Mouse (Mus musculus): ENCODE measurements around the gene Trmt10a. TPM values are rescaled to one million over a fixed set of nuclear protein-coding genes. Genes with fewer than 3 reads are reported as not detected.

Trmt10a gene
- polyA plus RNA-seq, 1 experiment from 2014 or later, result 11.8 TPM

DNA sequence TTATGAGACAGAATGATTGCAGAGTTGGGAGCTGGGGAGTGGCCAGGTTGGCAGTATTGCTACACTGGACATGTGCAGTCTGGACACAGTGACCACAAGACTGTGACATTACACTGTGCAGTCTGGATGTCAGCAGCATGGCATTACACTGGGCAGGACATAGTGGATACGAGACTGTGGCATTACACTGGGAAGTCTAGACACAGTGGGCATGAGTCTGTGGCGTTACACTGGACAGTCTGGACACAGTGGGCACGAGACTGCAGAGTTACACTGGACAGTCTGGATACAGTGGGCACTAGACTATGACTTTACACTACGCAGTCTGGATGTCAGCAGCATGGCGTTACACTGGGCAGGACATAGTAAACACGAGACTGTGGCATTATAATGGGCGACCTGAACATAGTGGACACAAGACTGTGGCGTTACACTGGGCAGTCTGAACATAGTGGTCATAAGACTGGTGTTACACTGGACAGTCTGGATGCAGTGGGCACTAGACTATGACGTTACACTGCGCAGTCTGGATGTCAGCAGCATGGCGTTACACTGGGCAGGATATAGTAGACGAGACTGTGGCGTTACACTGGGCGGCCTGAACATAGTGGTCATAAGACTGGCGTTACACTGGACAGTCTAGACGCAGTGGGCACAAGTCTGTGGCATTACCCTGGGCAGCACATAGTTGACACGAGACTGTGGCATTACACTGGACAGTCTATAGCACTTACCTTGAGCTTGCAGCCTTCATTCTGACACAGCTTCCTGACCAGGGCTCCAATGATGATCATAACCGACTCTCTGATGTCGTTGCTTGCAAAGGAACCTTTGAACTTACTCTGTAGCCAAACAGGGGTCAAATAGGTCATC, 32.1 kb upstream of the Trmt10a start:
- 88% methylated on average over 19 of the region's 19 CpGs for WGBS
- no peak overlapping the region for H3K4me3 ChIP-seq (ENCODE audit: low read length)
- no peak overlapping the region for H3K4me2 ChIP-seq (replicated peaks; ENCODE audit: low read depth, low read length)
- ATAC-seq (ENCODE audit: low FRiP score, low TSS enrichment), result 0 out of 2 replicates have a peak, but pooled peaks have one; percentile 51
- no peaks in the 10 kb centered on the region for H3K36me3 ChIP-seq (ENCODE audit: insufficient read depth, low read length)
- H3K27ac ChIP-seq (ENCODE audit: low read length), result no peak overlapping the region
- no peaks in the 10 kb centered on the region for H3K27me3 ChIP-seq (ENCODE audit: insufficient read depth, low read length)
- no peaks in the 10 kb centered on the region for H3K4me1 ChIP-seq (ENCODE audit: insufficient read depth, low read length)
- H3K9ac ChIP-seq (replicated peaks; ENCODE audit: low read length), result no peak overlapping the region
- H3K9me3 ChIP-seq (ENCODE audit: low read length), result no peaks in the 10 kb centered on the region

DNA sequence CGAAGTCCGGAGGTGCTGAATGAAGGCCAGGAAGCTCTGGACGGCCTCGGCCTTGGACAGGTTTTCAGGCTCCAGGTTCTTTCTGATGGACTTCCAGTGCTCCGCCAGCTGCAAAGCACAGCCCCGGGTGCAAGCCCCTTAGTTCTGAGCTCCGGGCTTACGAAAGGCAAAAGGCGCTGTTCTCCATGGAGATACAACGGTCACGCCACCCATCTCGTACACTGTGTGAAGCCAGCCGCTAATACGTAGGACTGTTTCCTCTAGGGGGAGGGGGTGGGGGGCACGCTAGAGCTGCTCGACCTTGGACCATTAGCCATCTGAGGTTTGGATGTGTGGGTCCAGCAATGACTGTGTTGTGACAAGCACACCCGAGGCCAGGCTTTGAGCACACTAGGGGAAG, 29.1 kb upstream of the Trmt10a start:
- no peak overlapping the region for H3K4me3 ChIP-seq (ENCODE audit: low read length)
- H3K9me3 ChIP-seq (ENCODE audit: low read length), result no peaks in the 10 kb centered on the region
- no peak overlapping the region for H3K9ac ChIP-seq (replicated peaks; ENCODE audit: low read length)
- no peaks in the 10 kb centered on the region for H3K4me1 ChIP-seq (ENCODE audit: insufficient read depth, low read length)
- 0 out of 2 replicates have a peak, but pooled peaks have one; percentile 29 for ATAC-seq (ENCODE audit: low FRiP score, low TSS enrichment)
- no peaks in the 10 kb centered on the region for H3K27me3 ChIP-seq (ENCODE audit: insufficient read depth, low read length)
- no peak overlapping the region for H3K4me2 ChIP-seq (replicated peaks; ENCODE audit: low read depth, low read length)
- WGBS, result 85% methylated on average over 17 of the region's 17 CpGs
- no peak overlapping the region for H3K27ac ChIP-seq (ENCODE audit: low read length)
- no peaks in the 10 kb centered on the region for H3K36me3 ChIP-seq (ENCODE audit: insufficient read depth, low read length)

DNA sequence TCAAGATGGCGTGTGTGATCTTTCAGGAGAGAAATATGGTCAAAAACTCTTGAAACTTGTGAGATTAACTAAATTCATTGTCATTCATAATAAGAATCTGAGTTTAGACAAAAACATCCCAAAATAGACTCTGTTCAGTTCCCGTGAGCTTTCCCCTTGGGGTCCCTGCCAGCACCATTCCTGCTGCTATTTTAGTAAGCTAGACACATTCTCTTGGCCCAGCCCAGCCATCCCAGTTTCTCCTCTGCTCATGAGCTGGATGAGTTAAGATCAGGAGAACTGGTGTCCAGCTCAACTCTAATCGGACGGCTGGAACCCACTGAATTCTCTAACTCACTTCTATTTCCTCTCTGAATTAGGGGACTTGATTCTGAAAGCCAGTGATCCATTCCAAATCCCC, 26.4 kb upstream of the Trmt10a start:
- Histone ChIP-seq H3K36me3 (ENCODE audit: insufficient read depth, low read length) (no peaks in the 10 kb centered on the region), H3K4me2 (replicated peaks; ENCODE audit: low read depth, low read length) (no peak overlapping the region), H3K4me1 (ENCODE audit: insufficient read depth, low read length) (no peaks in the 10 kb centered on the region), H3K9me3 (ENCODE audit: low read length) (no peaks in the 10 kb centered on the region), H3K4me3 (ENCODE audit: low read length) (no peak overlapping the region), H3K27me3 (ENCODE audit: insufficient read depth, low read length) (no peaks in the 10 kb centered on the region), H3K9ac (replicated peaks; ENCODE audit: low read length) (no peak overlapping the region), H3K27ac (ENCODE audit: low read length) (no peak overlapping the region)
- WGBS, result 92% methylated on average over 4 of the region's 4 CpGs
- no peak for ATAC-seq (ENCODE audit: low FRiP score, low TSS enrichment)

DNA sequence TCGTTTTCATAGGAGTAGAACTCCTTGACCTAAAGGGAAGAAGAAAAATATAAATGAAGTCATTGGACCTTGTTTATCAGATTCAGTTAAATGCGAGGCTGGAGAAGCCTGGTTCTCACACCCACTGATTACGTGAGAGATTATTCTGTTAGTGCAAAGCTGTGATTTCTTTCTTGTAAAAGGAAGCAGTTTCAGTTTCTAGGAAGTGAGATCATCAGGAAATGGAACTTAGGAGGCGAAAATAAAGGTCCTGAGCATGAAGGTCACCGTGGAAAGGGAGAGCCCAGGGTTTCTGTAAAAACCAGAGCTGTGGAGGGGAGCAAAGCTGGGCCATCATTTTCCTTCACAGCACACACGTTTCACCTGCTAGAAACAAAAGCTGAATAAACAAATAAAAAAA, 24.9 kb upstream of the Trmt10a start:
- Histone ChIP-seq H3K27me3 (ENCODE audit: insufficient read depth, low read length) (no peaks in the 10 kb centered on the region), H3K4me3 (ENCODE audit: low read length) (no peak overlapping the region), H3K9ac (replicated peaks; ENCODE audit: low read length) (no peak overlapping the region), H3K27ac (ENCODE audit: low read length) (peak overlapping the region; percentile 4), H3K4me1 (ENCODE audit: insufficient read depth, low read length) (no peaks in the 10 kb centered on the region), H3K9me3 (ENCODE audit: low read length) (no peaks in the 10 kb centered on the region), H3K4me2 (replicated peaks; ENCODE audit: low read depth, low read length) (peak overlapping the region; percentile 24; the same call in 1 of the 2 replicates), H3K36me3 (ENCODE audit: insufficient read depth, low read length) (no peaks in the 10 kb centered on the region)
- WGBS, result 59% methylated on average over 6 of the region's 6 CpGs
- no peak for ATAC-seq (ENCODE audit: low FRiP score, low TSS enrichment)

DNA sequence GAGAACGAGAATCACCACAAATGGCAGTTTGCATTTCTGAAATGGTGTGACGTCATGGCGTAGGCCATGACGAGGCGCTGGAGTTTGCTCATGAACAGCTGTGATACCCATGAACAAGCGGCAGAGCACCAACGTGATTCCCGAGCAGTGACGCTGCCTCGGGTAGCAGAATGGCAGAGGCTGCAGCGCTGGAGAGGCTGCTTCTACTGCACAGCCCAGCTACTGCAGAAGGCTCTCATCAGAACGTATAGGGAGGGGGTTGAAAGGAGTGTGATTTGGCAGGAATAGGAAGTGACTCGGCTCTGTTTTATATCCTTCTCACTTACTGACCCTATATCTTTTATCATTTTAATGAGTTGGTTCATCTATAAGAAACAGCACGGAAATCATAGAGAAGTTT, 24.4 kb upstream of the Trmt10a start:
- H3K4me1 ChIP-seq (ENCODE audit: insufficient read depth, low read length), result no peaks in the 10 kb centered on the region
- H3K27ac ChIP-seq (ENCODE audit: low read length), result 0 out of 2 replicates have a peak overlapping the region, but pooled peaks have one; percentile 4
- no peak overlapping the region for H3K9ac ChIP-seq (replicated peaks; ENCODE audit: low read length)
- H3K4me2 ChIP-seq (replicated peaks; ENCODE audit: low read depth, low read length), result peak overlapping the region; percentile 24; the same call in 1 of the 2 replicates
- H3K36me3 ChIP-seq (ENCODE audit: insufficient read depth, low read length), result no peaks in the 10 kb centered on the region
- H3K4me3 ChIP-seq (ENCODE audit: low read length), result no peak overlapping the region
- no peaks in the 10 kb centered on the region for H3K9me3 ChIP-seq (ENCODE audit: low read length)
- WGBS, result 60% methylated on average over 14 of the region's 14 CpGs
- no peaks in the 10 kb centered on the region for H3K27me3 ChIP-seq (ENCODE audit: insufficient read depth, low read length)
- peak; percentile 67; the same call in 1 of the 2 replicates for ATAC-seq (ENCODE audit: low FRiP score, low TSS enrichment)

DNA sequence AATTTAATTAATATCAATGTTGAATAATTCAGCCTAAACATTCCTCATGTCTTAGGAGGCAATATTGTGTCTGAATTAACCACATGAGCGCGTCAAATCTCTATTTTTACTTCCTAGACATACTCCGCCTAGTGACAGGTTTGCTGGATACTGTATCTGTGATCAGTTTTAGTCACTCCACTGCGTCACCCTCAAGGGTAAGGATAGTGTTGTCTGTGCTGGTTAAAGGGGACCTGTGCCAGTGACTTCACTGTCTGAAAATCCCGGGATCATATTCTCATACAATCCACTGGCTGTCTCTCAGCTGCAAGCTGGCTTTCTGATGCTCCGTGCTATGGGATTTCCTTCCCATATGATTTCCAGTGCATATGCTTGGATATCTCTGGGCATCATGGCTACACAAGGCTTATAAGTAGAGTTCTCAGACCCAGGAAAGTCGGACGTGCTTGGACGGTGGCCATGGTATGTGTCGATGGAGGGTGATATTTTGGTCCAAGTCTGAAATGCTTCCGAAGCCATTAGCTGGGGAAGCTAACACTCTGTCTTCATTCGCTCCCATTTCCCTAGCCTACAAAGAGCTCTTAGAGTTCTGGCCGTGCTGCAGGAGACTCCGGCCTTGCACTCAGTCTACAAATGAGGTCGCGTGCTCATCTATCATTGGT, 23.7 kb upstream of the Trmt10a start:
- H3K36me3 ChIP-seq (ENCODE audit: insufficient read depth, low read length), result no peaks in the 10 kb centered on the region
- no peaks in the 10 kb centered on the region for H3K4me1 ChIP-seq (ENCODE audit: insufficient read depth, low read length)
- H3K4me3 ChIP-seq (ENCODE audit: low read length), result no peak overlapping the region
- H3K27me3 ChIP-seq (ENCODE audit: insufficient read depth, low read length), result no peaks in the 10 kb centered on the region
- WGBS, result 91% methylated on average over 16 of the region's 16 CpGs
- no peak overlapping the region for H3K27ac ChIP-seq (ENCODE audit: low read length)
- H3K9ac ChIP-seq (replicated peaks; ENCODE audit: low read length), result no peak overlapping the region
- no peak overlapping the region for H3K4me2 ChIP-seq (replicated peaks; ENCODE audit: low read depth, low read length)
- ATAC-seq (ENCODE audit: low FRiP score, low TSS enrichment), result no peak
- no peaks in the 10 kb centered on the region for H3K9me3 ChIP-seq (ENCODE audit: low read length)

DNA sequence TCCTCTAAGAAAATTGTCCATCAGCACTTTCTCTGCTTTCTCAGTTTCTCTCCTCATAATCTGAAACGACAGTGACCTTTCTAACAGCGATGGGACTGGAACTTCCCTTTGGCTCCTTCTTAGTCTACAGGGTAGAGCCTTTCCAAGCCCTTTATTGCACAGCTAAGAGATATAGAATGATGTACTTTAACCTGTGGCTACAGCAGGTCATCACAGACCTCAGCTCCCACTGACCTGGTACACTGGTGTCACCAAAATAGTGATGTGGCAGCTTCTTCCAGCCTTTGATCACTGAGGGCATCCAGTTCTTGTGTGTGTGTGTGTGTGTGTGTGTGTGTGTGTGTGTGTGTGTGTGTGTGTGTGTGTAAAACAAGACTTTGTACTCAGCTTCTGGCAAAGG, 21.8 kb upstream of the Trmt10a start:
- Histone ChIP-seq H3K4me2 (replicated peaks; ENCODE audit: low read depth, low read length) (no peak overlapping the region), H3K9me3 (ENCODE audit: low read length) (no peaks in the 10 kb centered on the region), H3K9ac (replicated peaks; ENCODE audit: low read length) (no peak overlapping the region), H3K27me3 (ENCODE audit: insufficient read depth, low read length) (no peaks in the 10 kb centered on the region), H3K27ac (ENCODE audit: low read length) (no peak overlapping the region), H3K4me1 (ENCODE audit: insufficient read depth, low read length) (peaks cover 5% of the 10 kb centered on the region; the same call in 1 of the 2 replicates), H3K36me3 (ENCODE audit: insufficient read depth, low read length) (no peaks in the 10 kb centered on the region), H3K4me3 (ENCODE audit: low read length) (no peak overlapping the region)
- 88% methylated on average over 2 of the region's 2 CpGs for WGBS
- no peak for ATAC-seq (ENCODE audit: low FRiP score, low TSS enrichment)

DNA sequence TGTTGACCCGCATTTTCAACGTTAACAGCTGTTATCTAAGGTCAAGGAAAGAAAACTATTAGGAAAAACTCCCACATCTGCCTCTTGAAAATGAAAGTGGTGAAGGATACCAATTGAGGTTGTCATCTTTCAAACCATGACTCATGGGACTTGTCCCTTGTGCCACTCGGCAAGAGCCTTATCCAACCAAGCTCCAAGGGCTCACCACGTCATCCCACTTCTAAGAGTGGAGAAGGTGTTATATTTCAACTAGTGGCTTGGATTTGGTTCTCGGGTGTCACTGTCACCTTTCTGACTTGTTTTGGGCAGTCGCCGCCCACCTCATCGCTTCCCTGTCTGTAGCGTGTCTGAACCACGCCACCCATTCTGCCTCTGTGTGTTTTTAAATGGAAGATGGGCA, 19.4 kb upstream of the Trmt10a start:
- no peaks in the 10 kb centered on the region for H3K36me3 ChIP-seq (ENCODE audit: insufficient read depth, low read length)
- H3K27me3 ChIP-seq (ENCODE audit: insufficient read depth, low read length), result no peaks in the 10 kb centered on the region
- 54% methylated on average over 10 of the region's 10 CpGs for WGBS
- no peak for ATAC-seq (ENCODE audit: low FRiP score, low TSS enrichment)
- H3K9me3 ChIP-seq (ENCODE audit: low read length), result no peaks in the 10 kb centered on the region
- H3K9ac ChIP-seq (replicated peaks; ENCODE audit: low read length), result no peak overlapping the region
- peaks cover 5% of the 10 kb centered on the region; the same call in 1 of the 2 replicates for H3K4me1 ChIP-seq (ENCODE audit: insufficient read depth, low read length)
- no peak overlapping the region for H3K4me2 ChIP-seq (replicated peaks; ENCODE audit: low read depth, low read length)
- H3K27ac ChIP-seq (ENCODE audit: low read length), result no peak overlapping the region
- H3K4me3 ChIP-seq (ENCODE audit: low read length), result no peak overlapping the region

DNA sequence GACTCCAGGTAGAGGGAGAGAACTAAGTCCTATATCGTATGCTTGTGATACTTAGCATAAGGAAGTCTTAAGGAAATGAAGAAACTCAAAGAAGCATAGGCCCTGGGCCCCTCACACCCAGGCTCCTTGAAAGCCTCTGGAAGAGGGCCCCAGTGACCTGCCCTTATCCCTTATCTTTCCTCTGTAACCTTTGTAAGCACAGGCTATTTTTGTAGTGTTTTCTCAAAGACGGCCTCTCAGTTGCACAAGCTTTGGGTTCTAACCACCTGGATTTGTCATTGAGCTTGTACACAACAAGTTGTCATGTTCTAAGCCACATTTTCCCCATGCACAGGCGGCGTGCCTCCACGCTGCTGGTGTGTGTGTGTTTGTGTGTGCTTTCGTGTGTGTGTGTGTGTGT, 14.1 kb upstream of the Trmt10a start:
- H3K36me3 ChIP-seq (ENCODE audit: insufficient read depth, low read length), result no peaks in the 10 kb centered on the region
- H3K27me3 ChIP-seq (ENCODE audit: insufficient read depth, low read length), result no peaks in the 10 kb centered on the region
- no peak overlapping the region for H3K27ac ChIP-seq (ENCODE audit: low read length)
- H3K4me2 ChIP-seq (replicated peaks; ENCODE audit: low read depth, low read length), result no peak overlapping the region
- no peaks in the 10 kb centered on the region for H3K9me3 ChIP-seq (ENCODE audit: low read length)
- 90% methylated on average over 6 of the region's 6 CpGs for WGBS
- no peak for ATAC-seq (ENCODE audit: low FRiP score, low TSS enrichment)
- no peak overlapping the region for H3K9ac ChIP-seq (replicated peaks; ENCODE audit: low read length)
- H3K4me1 ChIP-seq (ENCODE audit: insufficient read depth, low read length), result peaks cover 5% of the 10 kb centered on the region; the same call in 1 of the 2 replicates
- no peak overlapping the region for H3K4me3 ChIP-seq (ENCODE audit: low read length)

DNA sequence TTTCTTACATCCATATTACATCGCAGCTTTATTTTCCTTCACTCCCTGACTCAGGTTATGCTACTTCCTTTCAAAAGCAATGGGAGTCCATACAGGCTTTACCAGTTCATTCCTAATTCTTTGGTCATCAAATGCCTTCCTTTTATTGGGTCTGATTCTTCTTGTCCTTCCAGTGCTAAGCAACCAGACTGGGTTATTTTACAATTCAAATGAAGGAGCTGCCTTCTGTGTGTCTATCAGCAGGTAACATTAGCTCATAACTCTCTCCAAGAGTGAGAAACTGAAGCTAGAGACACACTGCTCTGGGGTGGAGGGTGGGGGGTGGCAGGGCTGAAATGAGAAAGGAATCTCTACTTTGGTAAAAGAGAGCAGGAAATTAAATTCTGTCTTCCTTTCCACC, 12.6 kb upstream of the Trmt10a start:
- Histone ChIP-seq H3K27ac (ENCODE audit: low read length) (no peak overlapping the region), H3K4me3 (ENCODE audit: low read length) (no peak overlapping the region)

More for the DNA sequence above, 12.6 kb upstream of the Trmt10a start:
- Histone ChIP-seq H3K9ac (replicated peaks; ENCODE audit: low read length) (no peak overlapping the region), H3K36me3 (ENCODE audit: insufficient read depth, low read length) (no peaks in the 10 kb centered on the region), H3K27me3 (ENCODE audit: insufficient read depth, low read length) (no peaks in the 10 kb centered on the region), H3K4me2 (replicated peaks; ENCODE audit: low read depth, low read length) (no peak overlapping the region), H3K4me1 (ENCODE audit: insufficient read depth, low read length) (no peaks in the 10 kb centered on the region), H3K9me3 (ENCODE audit: low read length) (no peaks in the 10 kb centered on the region)
- WGBS, result 70% methylated on average over 1 of the region's 1 CpGs
- ATAC-seq (ENCODE audit: low FRiP score, low TSS enrichment), result no peak
